Mouse (Mus musculus) erythroblast, embryonic 14.5 days (primary cell): ENCODE measurements around the gene Prtn3.

ENCODE experiments used
- GATA1 ChIP-seq: IDR thresholded peaks from 2 replicates; pipeline ENCODE4 v1.6.1; 2012; ENCODE audit warnings: low read length, inconsistent platforms, mixed read lengths
- TAL1 ChIP-seq: IDR thresholded peaks from 3 replicates; pipeline ENCODE4 v1.6.1; 2012; ENCODE audit warnings: low read length, inconsistent platforms, mixed read lengths

DNA sequence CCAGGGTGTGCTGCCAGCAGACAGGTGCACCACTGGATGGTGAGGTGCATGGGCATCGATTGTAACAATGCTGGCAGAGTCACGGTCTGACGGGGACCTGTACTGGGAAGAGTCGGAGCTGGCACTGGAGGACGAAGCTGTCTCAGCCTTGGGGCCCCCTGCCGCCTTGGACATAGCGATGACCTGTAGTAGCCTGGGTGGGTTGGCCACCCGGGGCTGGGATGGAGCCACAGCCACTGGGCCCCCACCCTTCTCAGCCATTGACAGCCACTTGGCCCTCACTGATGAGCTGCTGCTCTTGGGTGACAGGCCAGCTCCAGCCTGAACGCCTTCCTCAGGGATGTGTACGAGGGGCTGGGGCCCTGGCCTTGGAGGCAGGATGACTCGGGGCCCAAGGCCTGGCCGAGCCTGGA is 9.1 kb upstream of the Prtn3 start:
- TF ChIP-seq GATA1 = no peak
- no peak for TF ChIP-seq TAL1
